Mouse (Mus musculus): ENCODE data around the gene Asb4. TPM values are rescaled to one million over a fixed set of nuclear protein-coding genes. Genes with fewer than 3 reads are reported as not detected.

The Asb4 gene
- total and polyA plus RNA-seq, 3 experiments: 0.04 to 0.11 (median 0.07) TPM

DNA sequence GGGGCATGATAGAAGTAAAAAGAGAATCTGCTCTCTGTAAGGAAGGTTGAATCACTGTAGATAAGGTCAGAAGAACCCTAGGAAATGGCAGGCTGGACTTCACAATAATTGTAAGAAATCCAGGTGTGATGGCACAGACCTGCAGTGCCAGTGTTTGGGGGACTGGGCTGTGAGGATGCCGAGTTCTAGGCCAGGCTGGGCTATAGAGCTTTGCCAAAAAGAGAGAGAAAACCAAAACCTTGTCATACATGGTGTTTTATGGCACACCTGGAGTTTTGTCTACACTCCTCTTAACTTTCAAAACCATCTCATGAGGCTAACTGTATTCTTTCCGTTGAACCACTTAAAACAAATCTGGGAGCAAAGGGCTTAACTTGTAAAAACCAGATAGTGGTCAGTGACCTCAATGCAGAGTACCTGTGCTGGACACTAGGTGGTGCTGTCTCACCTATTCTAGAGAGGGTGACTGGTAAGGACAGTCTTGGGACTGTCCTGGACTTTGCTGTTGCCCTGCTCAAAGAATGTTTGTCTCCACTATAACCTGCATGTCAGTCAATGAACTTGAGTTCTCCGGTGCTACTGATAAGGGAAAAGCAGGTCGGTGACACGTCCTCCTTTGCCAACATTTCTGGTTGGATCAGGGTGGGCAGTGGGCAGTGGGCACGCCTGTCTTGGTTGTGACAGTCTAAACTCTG lies 27.7 kb downstream of the Asb4 start:
- H3K4me1 ChIP-seq (ENCODE audit: control insufficient read depth in 1 of 2, insufficient read depth in 2 of 2): no peaks in the 10 kb centered on the region
- no peak overlapping the region for H3K9ac ChIP-seq (ENCODE audit: insufficient read depth, low read depth)
- DNase-seq (ENCODE audit: extremely low read depth): peak; percentile 66
- TF ChIP-seq USF2 (conservative IDR thresholded peaks at IDR 0.05; ENCODE audit: low read depth, low read length): no peak
- no peak for TF ChIP-seq TBP (conservative IDR thresholded peaks at IDR 0.05; ENCODE audit: low read depth, low read length)
- TF ChIP-seq IRF4 (IDR thresholded peaks at IDR 0.05; ENCODE audit: low read depth, low read length): no peak
- no peak for TF ChIP-seq JUN (IDR thresholded peaks at IDR 0.05; ENCODE audit: insufficient read depth, low read depth, low read length)
- peak; percentile 91 to 94 for TF ChIP-seq CTCF (conservative IDR thresholded peaks at IDR 0.05 in 1 of 2, IDR thresholded peaks at IDR 0.05 in 1 of 2; ENCODE audit: low read depth in 2 of 2, low read length in 2 of 2)
- no peak for TF ChIP-seq ZNF384 (IDR thresholded peaks at IDR 0.05; ENCODE audit: low read depth, low read length)
- TF ChIP-seq BHLHE40 (IDR thresholded peaks at IDR 0.05; ENCODE audit: low read depth, low read length): no peak
- TF ChIP-seq ZMIZ1 (IDR thresholded peaks at IDR 0.05; ENCODE audit: low read depth, low read length): no peak
- TF ChIP-seq ELF1 (IDR thresholded peaks at IDR 0.05; ENCODE audit: low read depth, low read length): no peak
- no peak for TF ChIP-seq CHD1 (IDR thresholded peaks at IDR 0.05; ENCODE audit: low read depth, low read length)
- TF ChIP-seq USF1 (IDR thresholded peaks at IDR 0.05; ENCODE audit: low read depth, low read length): no peak
- no peak for TF ChIP-seq MXI1 (IDR thresholded peaks at IDR 0.05; ENCODE audit: low read depth, low read length)
- no peak for TF ChIP-seq NRF1 (IDR thresholded peaks at IDR 0.05; ENCODE audit: low read depth, low read length)
- TF ChIP-seq GABPA (IDR thresholded peaks at IDR 0.05; ENCODE audit: insufficient replicate concordance, low read depth, low read length): no peak
- no peak for TF ChIP-seq SIN3A (IDR thresholded peaks at IDR 0.05; ENCODE audit: low read length)
- TF ChIP-seq ZC3H11A (IDR thresholded peaks at IDR 0.05; ENCODE audit: low read depth, low read length): peak; percentile 73
- TF ChIP-seq MYC (IDR thresholded peaks at IDR 0.05; ENCODE audit: low read depth, low read length): no peak
- no peak for TF ChIP-seq CHD2 (IDR thresholded peaks at IDR 0.05; ENCODE audit: low read length)
- no peak for TF ChIP-seq JUND (conservative IDR thresholded peaks at IDR 0.05; ENCODE audit: low read depth, low read length)
- no peak for TF ChIP-seq PAX5 (IDR thresholded peaks at IDR 0.05; ENCODE audit: low read length)
- TF ChIP-seq TCF12 (IDR thresholded peaks at IDR 0.05; ENCODE audit: low read depth, low read length): no peak
- TF ChIP-seq SMC3 (IDR thresholded peaks at IDR 0.05; ENCODE audit: low read depth, low read length): peak; percentile 92
- peak; percentile 93 for TF ChIP-seq RAD21 (IDR thresholded peaks at IDR 0.05; ENCODE audit: low read depth, low read length)
- no peak for TF ChIP-seq MAX (IDR thresholded peaks at IDR 0.05; ENCODE audit: low read length)
- no peak for TF ChIP-seq ETS1 (conservative IDR thresholded peaks at IDR 0.05; ENCODE audit: low read depth, low read length)
- no peak for TF ChIP-seq MAFK (IDR thresholded peaks at IDR 0.05; ENCODE audit: insufficient replicate concordance, low read length)
- no peak for TF ChIP-seq HCFC1 (IDR thresholded peaks at IDR 0.05; ENCODE audit: low read depth, low read length)
- TF ChIP-seq EP300 (IDR thresholded peaks at IDR 0.05; ENCODE audit: low read length): no peak
- TF ChIP-seq MAZ (IDR thresholded peaks at IDR 0.05; ENCODE audit: low read depth, low read length): no peak
- no peak for TF ChIP-seq MEF2A (IDR thresholded peaks at IDR 0.05; ENCODE audit: borderline replicate concordance, low read depth, low read length)
- TF ChIP-seq POLR2A (IDR thresholded peaks at IDR 0.05; ENCODE audit: low read depth, low read length): no peak
- peak; percentile 29; the same call in 1 of the 2 replicates for TF ChIP-seq NELFE (IDR thresholded peaks at IDR 0.05; ENCODE audit: low read depth, low read length)
- TF ChIP-seq KAT2A (IDR thresholded peaks at IDR 0.05; ENCODE audit: insufficient replicate concordance, low read length): no peak
- no peak overlapping the region for H3K4me2 ChIP-seq (ENCODE audit: insufficient read depth, low read depth, poor library complexity, severe bottlenecking)
- H3K4me3 ChIP-seq (replicated peaks in 1 of 3; ENCODE audit: low read depth in 2 of 3, low read length in 2 of 3, poor library complexity in 1 of 3): no peak overlapping the region
- no peak overlapping the region for H3K27ac ChIP-seq (ENCODE audit: insufficient read depth, low read depth)
- H3K79me2 ChIP-seq (replicated peaks; ENCODE audit: control insufficient read depth, extremely low read depth, insufficient read depth, poor library complexity, severe bottlenecking): no peaks in the 10 kb centered on the region
- no peaks in the 10 kb centered on the region for H3K36me3 ChIP-seq (replicated peaks in 1 of 2; ENCODE audit: control insufficient read depth in 1 of 2, insufficient read depth in 1 of 2, low read length in 1 of 2)
- H3K27me3 ChIP-seq (replicated peaks): no peaks in the 10 kb centered on the region
- dilution Hi-C loops (cut with MboI; ENCODE audit: extremely low pct_ligation_motif_present, extremely low pct_unique_long_range_greater_than_20kb, low sequenced_read_pairs): no loop called here
- in situ Hi-C loops (cut with MboI; ENCODE audit: low pct_ligation_motif_present, low pct_unique_long_range_greater_than_20kb, low sequenced_read_pairs): loop anchor here (10.0 kb wide), 1 partner anchor 174 kb away; no protein-coding TSS in a partner anchor
- H3K9me3 ChIP-seq (replicated peaks; ENCODE audit: low read length): no peaks in the 10 kb centered on the region

Data from CH12.LX (cell line).